Mouse (Mus musculus): ENCODE results near the gene Jup. TPM values are rescaled to one million over a fixed set of nuclear protein-coding genes. Genes with fewer than 3 reads are reported as not detected.

Gene Jup
- total RNA-seq, 2 experiments from 2014 or later = 36.5 to 39.8 TPM

Small RNA genes lying within 50 kb of the gene (microRNA-seq; reads per million reads assigned to microRNA genes)
- gene Gm27374 = 0 reads per million in 2 experiments

Other genes starting within 250 kb of the Jup start
- under 1 TPM; 0.23 to 0.52 TPM for gene Krt19, start 249.1 kb downstream of the Jup start, total RNA-seq (2021)
- 1 to 10 TPM; 2.5 to 2.7 TPM for gene Krt9, start 204.5 kb downstream of the Jup start, total RNA-seq (2021)
- not detected for gene Krt14, start 190.2 kb downstream of the Jup start, total RNA-seq (2021)
- gene Krt16, start 148.9 kb downstream of the Jup start, total RNA-seq (2021) = not detected
- gene Krt17, start 136.7 kb downstream of the Jup start, total RNA-seq (2021) = not detected
- not detected for gene Krt42, start 127.9 kb downstream of the Jup start, total RNA-seq (2021)
- 100 to 1,000 TPM; 775 to 777 TPM for gene Eif1, start 77.9 kb downstream of the Jup start, total RNA-seq (2021)
- gene Gast, start 63.4 kb downstream of the Jup start, total RNA-seq (2021) = not detected
- gene Hap1, start 41.6 kb downstream of the Jup start, total RNA-seq (2021) = 100 to 1,000 TPM; 148 to 154 TPM
- gene P3h4, start 17.1 kb upstream of the Jup start, total RNA-seq (2021) = 1 to 10 TPM; 8.7 to 9.4 TPM
- gene Fkbp10, start 17.9 kb upstream of the Jup start, total RNA-seq (2021) = 1 to 10 TPM; 4.4 to 5.0 TPM
- 10 to 100 TPM; 56.9 to 62.8 TPM for gene Nt5c3b, start 44.0 kb upstream of the Jup start, total RNA-seq (2021)
- gene Klhl10, start 44.2 kb upstream of the Jup start, total RNA-seq (2021) = 1 to 10 TPM; 1.4 to 1.9 TPM
- 100 to 1,000 TPM; 126 to 127 TPM for gene Klhl11, start 75.0 kb upstream of the Jup start, total RNA-seq (2021)
- 100 to 1,000 TPM; 103 to 109 TPM for gene Acly, start 130.2 kb upstream of the Jup start, total RNA-seq (2021)
- 1 to 10 TPM in 1 of 2 experiments, under 1 TPM in 1; 0.82 to 1.3 TPM for gene Ttc25, start 147.8 kb upstream of the Jup start, total RNA-seq (2021)
- 100 to 1,000 TPM; 246 to 256 TPM for gene Cnp, start 177.1 kb upstream of the Jup start, total RNA-seq (2021)
- 10 to 100 TPM; 12.5 to 15.1 TPM for gene Nkiras2, start 221.5 kb upstream of the Jup start, total RNA-seq (2021)
- gene Dnajc7, start 222.4 kb upstream of the Jup start, total RNA-seq (2021) = 100 to 1,000 TPM; 249 to 265 TPM

Measured in layer of hippocampus, postnatal 36 days (tissue).